Comparison of ENCODE assay signal across 9 mouse cellular contexts in the genomic region with DNA sequence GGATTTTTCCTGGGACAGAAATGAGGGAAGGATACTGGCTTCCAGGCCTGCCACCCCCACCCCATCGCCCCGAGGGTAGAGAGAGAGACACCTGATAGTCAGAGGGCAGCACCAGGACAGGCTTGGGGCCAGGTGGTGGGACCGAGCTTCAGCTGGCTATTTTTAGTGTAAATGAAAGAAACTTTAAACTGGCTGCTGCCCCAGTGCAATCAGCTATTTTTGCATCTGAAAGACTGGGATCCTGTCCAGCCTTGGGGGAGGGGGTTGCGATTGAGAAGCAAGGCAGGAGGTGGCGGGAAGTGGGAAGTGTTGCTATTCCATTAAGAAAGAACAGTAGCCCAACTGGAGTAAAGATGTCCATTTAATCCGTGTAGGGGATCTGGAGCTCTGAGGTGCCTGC.
A peak's percentile ranks its signal among the peaks of the same experiment; 100 is the strongest.
DNase-seq lines count a peak whose midpoint lies in the region; ATAC-seq lines count a peak whose summit lies in the region.
"Had no signal": no experiment of that assay in that cellular context is flagged by ENCODE, and none has a peak within 500 bp of the region (broad histone marks: within the 10 kb centered on the region; RNA-seq: fewer than 3 reads in every experiment).

No protein-coding gene starts in this region.

- H3K27ac ChIP-seq in forebrain, embryonic 15.5 days (replicated peaks): peak overlapping the region; percentile 65
- no peak overlapping the region for H3K27ac ChIP-seq in forebrain, embryonic 12.5 days
- no peak overlapping the region for H3K27ac ChIP-seq in liver, embryonic 11.5 days (ENCODE audit: low read depth, low read length)

- no peak overlapping the region for H3K4me2 ChIP-seq in forebrain, embryonic 15.5 days (replicated peaks)
- H3K4me2 ChIP-seq in forebrain, embryonic 12.5 days: no peak overlapping the region
- no peak overlapping the region for H3K4me2 ChIP-seq in liver, embryonic 11.5 days

- H3K36me3 ChIP-seq in forebrain, embryonic 15.5 days: no peaks in the 10 kb centered on the region
- no peaks in the 10 kb centered on the region for H3K36me3 ChIP-seq in forebrain, embryonic 12.5 days (replicated peaks)
- no peaks in the 10 kb centered on the region for H3K36me3 ChIP-seq in liver, embryonic 11.5 days (ENCODE audit: control insufficient read depth, insufficient read depth, low read length)

- H3K4me3 ChIP-seq in forebrain, embryonic 15.5 days: no peak overlapping the region
- no peak overlapping the region for H3K4me3 ChIP-seq in forebrain, embryonic 12.5 days (replicated peaks)
- no peak overlapping the region for H3K4me3 ChIP-seq in liver, embryonic 11.5 days (ENCODE audit: low read depth, low read length)
- H3K4me3 ChIP-seq: erythroblast, embryonic 14.5 days had no signal

- H3K9ac ChIP-seq in forebrain, embryonic 15.5 days (replicated peaks): no peak overlapping the region
- H3K9ac ChIP-seq in forebrain, embryonic 12.5 days: no peak overlapping the region
- H3K9ac ChIP-seq in liver, embryonic 11.5 days (ENCODE audit: low read depth, low read length): no peak overlapping the region

- peak; percentile 52 to 76 for DNase-seq in adrenal gland, postnatal 36 days
- DNase-seq in heart, adult 8-10 months (ENCODE audit: low spot score): peak; percentile 82
- DNase-seq in layer of hippocampus, adult 18-20 months (ENCODE audit: low spot score in 2 of 2): peak; percentile 25 to 64
- peak; percentile 66 for DNase-seq in right cerebral cortex, adult 18-20 months
- no peak for DNase-seq in retina, embryonic 14.5 days (ENCODE audit: low spot score)
- no peak for DNase-seq in liver, embryonic 11.5 days (ENCODE audit: low spot score)

- peaks cover 10% of the 10 kb centered on the region for H3K4me1 ChIP-seq in forebrain, embryonic 15.5 days
- peaks cover 7% of the 10 kb centered on the region for H3K4me1 ChIP-seq in forebrain, embryonic 12.5 days
- no peaks in the 10 kb centered on the region for H3K4me1 ChIP-seq in liver, embryonic 11.5 days (replicated peaks; ENCODE audit: control insufficient read depth, insufficient read depth, low read length)

- no peaks in the 10 kb centered on the region for H3K9me3 ChIP-seq in forebrain, embryonic 15.5 days
- H3K9me3 ChIP-seq in forebrain, embryonic 12.5 days: no peaks in the 10 kb centered on the region
- no peaks in the 10 kb centered on the region for H3K9me3 ChIP-seq in liver, embryonic 11.5 days (ENCODE audit: control insufficient read depth, low read length)

- H3K27me3 ChIP-seq in forebrain, embryonic 15.5 days: no peaks in the 10 kb centered on the region
- no peaks in the 10 kb centered on the region for H3K27me3 ChIP-seq in forebrain, embryonic 12.5 days
- no peaks in the 10 kb centered on the region for H3K27me3 ChIP-seq in liver, embryonic 11.5 days (replicated peaks; ENCODE audit: control insufficient read depth, insufficient read depth, low read length)

- ATAC-seq in forebrain, embryonic 15.5 days (replicated peaks): peak; percentile 74
- no peak for ATAC-seq in forebrain, embryonic 12.5 days (ENCODE audit: low FRiP score)
- ATAC-seq in liver, embryonic 11.5 days (replicated peaks; ENCODE audit: low FRiP score): no peak

- 11% methylated on average over 6 of the region's 6 CpGs for WGBS in forebrain, embryonic 15.5 days
- 24% methylated on average over 6 of the region's 6 CpGs for WGBS in forebrain, embryonic 12.5 days
- 44% methylated on average over 6 of the region's 6 CpGs for WGBS in liver, embryonic 11.5 days

Comparison
In these comparisons a context has a peak if more than half of its experiments do, and no peak if none do; other contexts are left out.
1. DNase-seq: peak in adrenal gland, postnatal 36 days (2 of 2), heart, adult 8-10 months (single experiment), layer of hippocampus, adult 18-20 months (2 of 2) and right cerebral cortex, adult 18-20 months (single experiment); none in retina, embryonic 14.5 days (single experiment) and liver, embryonic 11.5 days (single experiment).